Mouse (Mus musculus) layer of hippocampus, postnatal 14 days (tissue): ENCODE data around the gene Fpgs. TPM values are rescaled to one million over a fixed set of nuclear protein-coding genes. Genes with fewer than 3 reads are reported as not detected.
A peak's percentile ranks its signal among the peaks of the same experiment; 100 is the strongest.

Experiments used
- DNase-seq, 2 experiments: peaks; one replicate each; pipeline ENCODE4 v3.0.0; 2021 to 2022; ENCODE audit warnings: low spot score in 2 of 2, mixed read lengths in 1 of 2
- total RNA-seq, 2 experiments: library from RNA; stranded (reverse); gene quantifications; 2 replicates each; pipeline ENCODE4 v1.2.3; 2021

The Fpgs gene
- total RNA-seq, 2 experiments from 2014 or later = 11.6 to 13.0 TPM

DNA sequence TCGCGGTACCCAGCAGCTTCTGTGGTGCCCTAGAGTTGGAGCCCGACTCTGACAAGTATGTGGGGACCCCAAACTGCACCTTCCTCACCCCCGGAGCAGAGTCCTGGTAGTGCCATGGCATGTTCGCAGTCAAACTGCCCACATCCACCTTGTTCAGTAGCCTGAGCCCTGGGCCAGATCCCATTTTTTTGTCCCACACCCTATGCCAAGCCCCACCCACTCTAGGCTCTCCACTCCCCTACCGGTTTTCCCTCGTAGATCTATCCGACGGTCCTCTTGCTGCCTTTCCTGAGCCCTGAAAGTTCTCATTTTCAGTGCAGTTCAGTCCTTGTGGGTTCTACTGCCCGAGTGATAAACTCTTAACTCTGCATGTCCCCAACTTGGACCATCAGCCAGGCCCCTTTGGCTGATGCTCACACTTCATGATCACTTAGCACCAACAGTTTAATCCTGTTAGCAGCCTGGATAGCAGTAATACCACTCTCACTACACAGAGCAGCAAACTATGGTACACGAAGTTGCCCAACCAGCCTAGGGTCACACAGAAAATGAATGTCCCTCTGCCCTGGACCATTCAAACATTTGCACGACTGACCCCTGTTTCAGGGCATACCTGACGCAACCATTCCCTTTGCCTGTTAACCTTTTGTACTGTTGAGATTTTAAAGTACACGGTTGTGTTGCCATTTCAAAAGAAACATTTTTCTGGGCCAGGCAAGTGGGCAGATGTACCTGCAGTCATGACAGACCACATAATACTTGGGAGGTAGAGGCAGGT is 2.8 kb downstream of the Fpgs start:
- no peak for DNase-seq

DNA sequence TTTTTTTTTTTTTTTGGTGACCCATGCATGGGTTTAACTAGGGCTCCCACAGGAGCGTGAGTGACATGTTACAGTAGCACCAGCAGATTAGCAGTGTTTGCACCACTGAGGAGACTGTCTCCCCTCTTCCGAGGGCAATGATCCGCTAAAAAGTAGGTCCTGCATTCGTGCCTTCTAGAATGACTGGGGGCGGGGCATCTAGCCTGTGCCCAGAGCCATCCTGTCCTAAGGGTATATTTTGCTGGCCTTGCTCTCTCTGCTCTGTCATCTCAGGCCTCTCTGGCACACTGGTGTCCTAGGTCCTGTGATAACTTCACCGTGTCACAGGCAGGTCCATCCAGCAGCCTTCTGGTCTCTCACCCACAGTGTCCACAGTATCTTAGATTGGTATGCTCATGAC is 4.3 kb downstream of the Fpgs start:
- no peak for DNase-seq

DNA sequence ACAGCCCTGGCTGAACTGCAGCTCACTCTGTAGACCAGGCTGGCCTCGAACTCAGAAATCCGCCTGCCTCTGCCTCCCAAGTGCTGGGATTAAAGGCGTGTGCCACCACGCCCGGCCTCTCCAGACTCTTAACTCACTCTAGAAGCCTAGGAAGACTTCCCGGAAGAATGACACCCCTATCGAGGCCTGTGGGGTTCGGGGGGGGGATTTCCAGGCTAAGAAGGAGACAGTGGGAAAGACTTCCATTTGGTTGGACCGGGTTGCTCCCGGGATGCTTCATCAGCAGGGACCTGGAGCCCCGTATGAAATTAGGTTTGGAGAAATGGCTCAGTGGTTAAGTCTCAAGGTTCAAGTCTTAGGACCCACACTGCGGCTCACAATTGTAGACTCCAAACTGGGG is 9.3 kb downstream of the Fpgs start:
- DNase-seq = no peak

DNA sequence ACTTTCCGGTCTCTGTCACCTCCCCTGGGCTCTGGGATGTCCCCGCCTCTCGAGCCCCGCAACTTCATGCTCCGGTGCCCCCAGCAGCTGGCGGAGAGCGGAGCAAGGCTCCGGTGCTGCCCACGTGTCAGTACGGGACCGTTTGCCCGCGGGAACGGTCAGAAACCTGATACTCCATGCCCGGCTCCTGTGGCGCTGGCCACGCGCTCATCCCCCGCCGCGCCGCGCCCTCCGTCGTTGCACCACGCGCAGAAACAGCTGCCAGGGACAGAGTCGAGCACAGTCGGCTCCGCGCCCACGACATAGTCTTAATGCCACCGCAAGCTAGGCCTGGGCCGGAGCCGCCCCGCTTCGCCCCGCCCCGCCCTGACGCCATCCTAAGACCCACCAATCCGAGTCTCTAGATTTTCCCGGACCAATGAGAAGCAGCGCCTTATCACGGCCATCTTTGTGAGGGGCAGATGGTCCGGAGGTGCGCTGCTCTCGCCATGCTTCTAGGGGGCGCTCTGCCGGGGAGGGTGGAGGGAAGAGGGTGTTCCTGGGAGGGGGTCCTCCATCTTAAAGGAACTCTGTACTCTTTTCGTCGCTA is 10.0 kb downstream of the Fpgs start:
- DNase-seq = peak; percentile 94 to 97

DNA sequence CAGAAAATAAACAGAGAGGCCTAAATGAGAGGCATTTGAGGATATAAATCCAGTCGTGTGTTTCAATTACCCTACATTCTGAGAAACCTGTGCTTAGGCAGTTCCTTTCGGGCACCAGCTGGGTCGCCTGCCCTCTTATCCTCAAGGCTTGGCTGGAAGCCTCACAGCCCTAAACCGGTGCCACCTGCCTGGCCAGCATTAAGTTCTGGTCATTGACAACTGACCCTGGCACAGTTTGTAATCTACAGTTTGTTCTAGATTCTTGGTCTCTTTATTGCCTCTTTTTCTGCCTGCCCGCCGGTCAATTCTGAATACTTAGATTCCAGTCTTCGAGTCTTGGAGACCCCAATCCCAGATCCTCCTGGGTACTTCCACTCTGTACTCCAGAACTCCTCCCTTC is 10.7 kb downstream of the Fpgs start:
- DNase-seq = no peak

DNA sequence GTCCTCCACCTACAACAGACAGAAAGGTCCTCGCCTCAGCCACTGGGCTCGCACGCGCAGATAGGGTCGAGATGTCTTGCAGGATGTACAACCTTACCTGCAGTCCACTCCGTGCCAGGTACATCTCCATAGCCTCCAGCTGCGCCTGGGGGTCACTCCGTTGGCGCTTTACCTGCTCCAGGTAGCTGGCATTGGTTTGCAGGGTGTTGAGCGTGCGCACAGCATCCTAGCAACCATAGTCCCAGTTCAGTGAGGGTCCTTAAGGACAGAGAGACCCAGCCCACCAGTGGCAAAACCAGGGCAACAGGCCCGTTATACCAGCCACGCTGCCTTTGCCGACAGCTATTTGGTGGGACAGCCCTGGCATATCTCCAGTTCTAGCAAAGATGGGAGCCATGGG is 11.4 kb downstream of the Fpgs start:
- no peak for DNase-seq

DNA sequence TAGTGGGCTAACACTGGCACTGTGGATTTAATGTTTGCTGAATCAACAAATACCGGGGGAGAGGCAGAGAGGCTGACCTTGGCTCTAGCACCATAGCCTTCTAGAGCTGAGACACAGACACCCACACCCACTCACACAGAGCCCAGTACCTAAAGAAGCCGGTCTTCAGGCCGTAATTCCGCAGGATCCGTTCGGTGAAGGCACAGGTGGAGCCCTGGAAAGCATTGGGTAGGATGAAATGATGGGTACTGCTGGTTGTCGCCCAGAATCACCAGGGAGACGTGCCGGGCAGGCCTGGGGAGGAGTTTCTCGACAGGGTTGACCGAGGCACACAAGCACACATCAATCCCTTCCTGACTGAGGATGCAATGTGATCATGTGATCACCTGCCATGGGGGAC is 12.9 kb downstream of the Fpgs start:
- DNase-seq = no peak

DNA sequence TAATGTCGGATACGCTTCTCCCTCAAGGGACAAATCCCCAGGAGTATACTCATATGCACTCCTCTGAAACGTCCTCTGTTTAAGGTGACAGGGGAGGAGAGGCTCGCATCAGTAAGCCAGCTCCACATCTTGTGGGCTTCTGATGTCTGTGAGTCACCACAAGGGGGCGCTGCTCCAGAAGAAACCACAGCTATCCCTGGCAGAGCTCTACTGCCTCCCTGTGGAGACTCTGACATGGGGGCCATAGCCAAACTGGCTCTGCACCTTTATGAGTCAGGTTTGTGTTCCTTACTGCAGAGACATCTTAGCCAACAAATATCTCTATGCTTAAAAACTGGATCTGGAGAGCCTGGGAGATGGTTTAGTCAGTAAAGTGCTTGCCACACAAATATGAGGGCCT is 14.5 kb downstream of the Fpgs start:
- DNase-seq = peak; percentile 82 to 94

DNA sequence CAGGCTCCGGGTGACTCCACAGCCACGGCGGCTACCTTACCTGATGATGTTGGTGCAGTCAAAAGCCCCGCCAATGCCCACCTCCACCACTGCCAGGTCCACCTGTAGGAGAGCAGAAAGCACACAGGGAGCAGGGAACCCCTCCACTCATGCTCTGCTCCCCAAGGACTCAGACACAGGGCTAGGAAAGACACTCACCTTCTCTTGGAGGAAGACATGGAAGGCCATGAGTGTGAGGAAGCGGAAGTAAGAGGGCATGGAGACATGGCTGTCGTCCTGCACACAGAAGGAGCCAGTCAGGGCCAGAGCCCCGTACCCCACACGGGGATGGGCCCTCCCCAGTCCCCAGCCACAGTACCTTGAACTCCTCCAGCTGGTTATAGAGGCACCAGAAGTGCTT is 16.4 kb downstream of the Fpgs start:
- DNase-seq = no peak

DNA sequence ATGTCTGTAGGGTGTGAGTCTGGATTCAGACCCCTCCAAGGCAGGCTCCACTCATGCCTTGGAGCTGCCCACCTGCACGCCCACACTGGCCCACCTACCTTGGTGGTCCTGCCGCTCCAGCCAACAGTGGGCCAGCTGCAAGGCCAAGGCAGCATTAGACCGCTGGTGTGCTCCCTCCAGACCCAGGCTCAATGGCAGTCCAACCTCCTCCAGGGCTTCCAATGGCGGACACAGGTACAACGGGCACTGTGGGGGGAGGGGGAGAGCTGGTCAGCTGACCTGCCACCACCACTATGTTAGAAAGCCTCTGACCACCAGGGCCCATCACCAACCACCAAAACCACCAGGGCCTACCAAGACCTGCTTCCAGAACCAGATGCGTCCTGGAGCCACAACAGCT is 17.3 kb downstream of the Fpgs start:
- DNase-seq = no peak

DNA sequence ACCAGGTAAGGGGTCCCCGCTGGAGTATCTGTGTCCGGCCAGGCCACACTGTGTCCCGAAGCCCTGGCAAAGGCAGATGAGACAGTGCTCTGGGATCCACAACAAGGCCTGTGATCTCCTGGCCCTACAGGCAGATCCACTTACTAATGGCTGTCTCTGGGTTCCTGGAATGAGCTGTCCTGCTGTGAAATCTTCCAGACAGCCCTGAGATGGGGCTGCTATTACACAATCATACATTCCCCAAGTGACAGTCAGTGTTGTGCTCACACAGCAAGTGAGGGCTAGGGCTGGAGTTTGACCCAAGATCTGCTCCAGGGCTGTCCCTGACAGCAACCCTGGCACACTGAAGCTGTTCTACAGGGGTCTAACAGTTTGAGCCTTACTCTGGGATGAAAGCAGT is 18.1 kb downstream of the Fpgs start:
- no peak for DNase-seq

DNA sequence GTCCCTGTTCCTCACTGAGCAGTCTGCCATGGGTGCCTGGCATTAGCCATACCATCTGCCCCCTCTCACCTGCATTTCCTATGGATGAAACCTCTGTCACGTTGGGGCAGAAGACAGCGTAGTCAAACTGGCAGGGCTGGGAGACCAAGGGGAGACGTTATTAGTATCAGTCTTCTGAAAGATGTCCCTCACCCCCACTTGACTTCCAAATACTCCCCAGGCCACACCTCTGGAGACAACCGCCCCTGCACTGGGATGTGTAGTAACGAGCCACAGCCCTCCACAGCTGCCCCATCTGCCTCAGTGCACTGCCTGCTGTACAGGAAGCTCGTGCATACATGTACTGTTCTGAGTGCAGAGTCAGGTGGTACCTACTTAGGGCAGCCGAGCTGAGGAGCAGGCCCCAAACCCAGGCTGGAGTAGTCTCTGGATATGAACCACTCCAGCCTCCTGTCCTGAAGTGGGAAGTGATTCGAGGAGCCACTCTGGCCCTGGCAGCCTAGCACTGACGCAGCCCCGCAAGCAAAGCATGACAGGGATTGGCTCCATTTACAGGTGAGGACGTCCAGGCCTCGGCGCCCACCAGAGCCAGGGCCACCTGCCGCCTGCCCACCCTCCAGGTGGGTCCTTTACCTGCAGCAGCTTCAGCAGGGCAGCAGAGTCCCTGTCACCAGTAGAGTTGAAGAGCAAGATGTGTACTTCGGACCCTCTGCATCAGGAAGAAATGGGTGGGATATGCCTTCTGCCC is 19.1 kb downstream of the Fpgs start:
- no peak for DNase-seq

DNA sequence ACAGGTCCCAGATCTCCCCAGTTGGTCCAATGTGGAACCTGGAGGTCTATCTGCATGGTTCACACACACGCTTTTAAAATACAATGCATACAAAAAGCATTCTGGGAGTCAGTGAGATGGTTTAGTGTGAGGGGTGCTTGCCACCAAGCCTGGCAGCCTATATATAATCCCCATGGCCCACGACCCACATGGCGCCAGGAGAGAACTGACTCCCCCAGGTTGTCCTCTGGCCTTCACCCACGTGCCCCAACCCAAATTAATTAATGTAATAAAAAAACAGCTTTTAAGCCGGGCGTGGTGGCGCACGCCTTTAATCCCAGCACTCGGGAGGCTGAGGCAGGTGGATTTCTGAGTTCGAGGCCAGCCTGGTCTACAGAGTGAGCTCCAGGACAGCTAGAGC is 20.2 kb downstream of the Fpgs start:
- no peak for DNase-seq

DNA sequence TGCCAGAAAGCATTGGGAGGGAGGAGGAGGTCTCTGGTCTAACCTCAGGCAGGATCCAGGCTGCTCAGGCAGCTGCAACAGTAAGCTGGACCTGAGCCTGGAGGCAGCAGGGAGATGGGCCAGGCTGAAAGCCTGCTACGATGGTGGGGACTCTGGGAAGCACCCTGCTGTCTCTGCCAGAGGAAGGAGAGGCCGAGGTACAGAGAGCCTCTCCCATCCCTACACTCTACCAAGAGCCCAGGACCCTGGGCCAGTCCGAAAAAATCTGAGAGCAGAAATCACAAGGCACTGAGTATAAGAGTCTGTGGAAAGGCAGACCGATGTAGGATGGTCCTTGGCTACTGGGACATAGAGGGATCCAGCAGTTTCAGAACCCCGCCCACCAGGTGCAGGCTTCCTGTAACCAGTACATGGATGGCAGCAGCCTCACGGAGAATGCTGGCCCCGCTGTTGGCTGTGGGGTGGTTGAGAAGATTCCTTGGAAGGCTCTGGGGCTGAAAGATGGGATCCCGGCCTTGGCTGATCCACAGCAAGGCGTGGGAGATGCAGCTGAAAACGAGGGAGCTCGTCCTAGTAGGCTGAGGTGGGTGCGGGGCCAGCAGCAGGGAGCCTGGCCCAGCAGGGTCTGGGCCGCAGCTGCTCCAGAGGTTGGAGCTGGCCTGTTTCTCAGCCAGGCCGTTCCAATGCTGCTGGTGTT is 21.1 kb downstream of the Fpgs start:
- no peak for DNase-seq

DNA sequence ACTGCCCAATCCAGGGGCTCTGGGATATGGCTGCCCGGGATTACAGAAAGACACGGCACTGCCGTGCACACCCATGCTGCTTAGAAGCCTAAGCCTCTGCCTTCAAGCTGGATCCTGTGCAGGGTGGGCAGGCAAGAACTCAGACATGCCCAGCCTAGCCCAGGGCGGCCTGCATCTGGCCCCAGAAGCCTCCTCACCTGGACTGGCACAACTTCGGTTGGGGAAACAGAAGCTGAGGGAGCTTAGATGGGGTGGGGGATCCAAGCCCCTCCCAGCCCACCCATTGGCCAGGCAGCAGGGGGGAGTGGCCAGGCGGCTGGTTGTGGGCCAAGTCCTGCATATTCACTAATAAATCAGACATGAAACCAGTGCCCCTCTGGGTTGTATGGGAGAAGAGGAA is 22.2 kb downstream of the Fpgs start:
- no peak for DNase-seq

DNA sequence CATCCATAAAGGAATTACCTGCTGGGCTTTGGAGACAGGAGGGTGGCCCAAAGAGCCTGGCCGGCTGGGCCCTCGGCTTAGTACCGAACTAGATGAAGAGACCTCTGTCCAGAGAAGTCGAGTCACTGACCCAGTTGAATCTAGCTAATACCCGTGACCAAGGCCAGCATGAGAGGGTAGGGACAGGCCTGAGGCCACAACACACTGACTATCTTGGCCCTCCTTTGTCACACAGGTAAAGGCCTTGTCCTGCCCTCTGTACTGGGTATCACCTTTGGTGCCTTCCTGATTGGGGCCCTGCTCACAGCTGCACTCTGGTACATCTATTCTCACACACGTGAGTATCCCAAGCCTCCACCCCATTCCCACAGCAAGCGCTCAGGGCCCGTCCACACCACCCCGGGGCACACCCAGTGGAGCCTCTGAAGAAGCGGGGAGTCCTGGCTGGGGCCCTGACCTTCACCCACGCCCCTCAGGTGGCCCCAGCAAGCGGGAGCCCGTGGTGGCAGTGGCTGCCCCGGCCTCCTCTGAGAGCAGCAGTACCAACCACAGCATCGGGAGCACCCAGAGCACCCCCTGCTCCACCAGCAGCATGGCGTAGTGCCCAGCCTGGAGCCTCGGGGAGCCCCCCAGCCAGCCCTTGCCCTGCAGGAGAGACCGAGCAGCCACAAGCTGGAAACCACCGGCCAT is 22.8 kb downstream of the Fpgs start:
- no peak for DNase-seq

DNA sequence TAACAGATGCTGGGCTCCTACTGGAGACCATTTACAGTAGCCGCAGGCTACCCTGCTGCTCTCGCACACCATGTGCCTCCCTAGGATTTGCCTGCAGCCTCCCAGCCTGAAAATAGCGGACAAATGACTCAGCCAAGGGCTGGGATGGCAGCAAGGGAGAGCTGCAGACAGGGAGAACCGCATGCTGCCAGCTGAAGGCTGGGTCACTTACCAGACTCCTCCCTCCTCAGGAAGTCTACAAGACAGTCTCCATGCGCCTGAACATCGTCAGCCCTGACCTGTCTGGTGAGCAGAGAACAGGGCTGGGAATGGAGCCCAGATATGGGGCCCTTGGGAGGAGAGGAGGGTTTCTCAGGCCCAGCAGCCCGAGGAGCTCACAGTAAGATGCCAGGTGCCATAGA is 23.9 kb downstream of the Fpgs start:
- no peak for DNase-seq

DNA sequence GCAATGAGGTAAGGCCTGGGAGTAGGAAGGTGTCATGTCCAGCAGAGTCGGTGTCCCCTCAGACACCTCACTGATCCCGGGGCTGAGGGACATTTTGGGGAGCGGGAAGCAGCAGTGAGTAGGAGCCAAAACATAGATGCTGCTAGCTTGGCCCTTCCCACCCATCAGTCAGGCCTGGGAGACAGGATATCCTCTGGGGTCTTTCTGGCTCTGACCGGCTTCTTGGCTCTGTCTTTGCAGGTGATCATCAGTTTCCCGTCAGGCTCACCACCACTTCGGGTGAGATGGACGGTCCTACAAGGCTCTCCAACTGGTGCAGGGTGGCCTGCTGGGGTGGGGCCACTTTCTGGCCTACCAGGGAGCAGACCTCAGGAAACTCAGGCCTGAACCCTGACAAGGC is 26.3 kb downstream of the Fpgs start:
- DNase-seq = no peak

DNA sequence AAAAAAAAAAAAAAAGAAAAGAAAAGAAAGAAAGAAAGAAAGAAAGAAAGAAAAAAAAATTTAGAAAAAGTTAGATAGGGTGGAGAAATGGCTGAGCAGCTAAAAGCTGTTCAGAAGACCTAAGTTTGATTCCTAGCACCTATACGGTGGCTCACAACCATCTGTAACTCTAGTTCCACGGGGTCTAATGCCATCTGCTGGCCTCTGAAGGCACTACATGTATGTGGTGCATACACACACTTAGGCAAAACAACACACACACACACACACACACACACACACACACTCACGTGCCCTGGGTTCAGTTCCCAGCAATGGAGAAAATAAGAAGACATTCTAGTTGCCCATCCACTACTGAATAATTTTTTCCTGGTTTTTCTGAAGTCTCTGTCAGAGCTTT is 27.1 kb downstream of the Fpgs start:
- no peak for DNase-seq

DNA sequence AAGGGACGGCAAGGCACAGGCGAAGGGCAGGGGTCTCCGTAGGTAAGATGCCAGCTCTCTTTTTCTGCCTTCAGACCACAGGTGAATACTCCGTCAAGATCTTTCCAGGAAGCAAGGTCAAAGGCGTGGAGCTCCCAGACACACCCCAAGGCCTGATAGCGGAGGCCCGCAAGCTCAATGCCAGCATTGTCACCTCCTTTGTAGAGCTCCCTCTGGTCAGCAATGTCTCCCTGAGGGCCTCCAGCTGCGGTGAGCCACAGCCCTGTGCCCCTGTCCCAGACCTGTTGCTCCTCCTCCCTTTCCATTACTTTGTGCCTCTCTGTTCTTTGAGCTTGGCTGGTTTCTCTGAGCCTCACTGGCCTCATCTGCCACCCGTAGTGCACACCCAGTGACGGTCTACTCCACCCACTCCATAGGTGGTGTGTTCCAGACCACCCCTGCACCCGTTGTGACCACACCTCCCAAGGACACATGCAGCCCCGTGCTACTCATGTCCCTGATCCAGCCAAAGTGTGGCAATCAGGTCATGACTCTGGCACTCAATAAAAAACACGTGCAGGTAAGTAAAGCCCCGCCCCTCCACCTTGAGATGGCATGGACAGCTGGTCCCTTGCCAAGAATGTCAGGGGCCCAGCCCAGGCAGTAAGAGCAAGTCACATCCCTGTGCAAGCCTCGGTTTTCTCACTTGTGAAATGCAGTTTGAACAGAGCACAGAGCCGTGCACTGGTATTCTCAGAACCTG is 30.6 kb downstream of the Fpgs start:
- DNase-seq = no peak
